Mouse (Mus musculus): ENCODE data around the gene Ptprd. TPM values are rescaled to one million over a fixed set of nuclear protein-coding genes. Genes with fewer than 3 reads are reported as not detected.
"Not testable (repeated sequence)": the region's sequence is repeated elsewhere in the genome, so short reads cannot be mapped to it uniquely, and the experiment has no call there.

The Ptprd gene
- polyA plus RNA-seq, 1 experiment from 2014 or later = 14.0 TPM

GRCm38 (mm10) chr4:78002065-78002464 is 209.7 kb downstream of the Ptprd start:
- WGBS = 65% methylated on average over 1 of the region's 1 CpGs
- H3K27me3 ChIP-seq (ENCODE audit: control insufficient read depth, insufficient read depth, low read depth, low read length) = no peaks in the 10 kb centered on the region
- H3K4me1 ChIP-seq (replicated peaks; ENCODE audit: control insufficient read depth, insufficient read depth, low read length) = no peaks in the 10 kb centered on the region
- no peaks in the 10 kb centered on the region for H3K36me3 ChIP-seq (ENCODE audit: control insufficient read depth, insufficient read depth, low read length)
- no peaks in the 10 kb centered on the region for H3K9me3 ChIP-seq (ENCODE audit: control insufficient read depth, low read length)
- no peak for ATAC-seq (ENCODE audit: low read depth)
- H3K4me2 ChIP-seq (ENCODE audit: low read depth, low read length) = no peak overlapping the region
- H3K4me3 ChIP-seq (ENCODE audit: low read length) = no peak overlapping the region
- H3K9ac ChIP-seq (ENCODE audit: low read length) = no peak overlapping the region
- H3K27ac ChIP-seq (ENCODE audit: low read length) = no peak overlapping the region

- 65% methylated on average over 4 of the region's 4 CpGs for WGBS
- no peak for ATAC-seq (ENCODE audit: low read depth)
Measured at GRCm38 (mm10) chr4:77992709-77993108, 219.1 kb downstream of the Ptprd start.

DNA sequence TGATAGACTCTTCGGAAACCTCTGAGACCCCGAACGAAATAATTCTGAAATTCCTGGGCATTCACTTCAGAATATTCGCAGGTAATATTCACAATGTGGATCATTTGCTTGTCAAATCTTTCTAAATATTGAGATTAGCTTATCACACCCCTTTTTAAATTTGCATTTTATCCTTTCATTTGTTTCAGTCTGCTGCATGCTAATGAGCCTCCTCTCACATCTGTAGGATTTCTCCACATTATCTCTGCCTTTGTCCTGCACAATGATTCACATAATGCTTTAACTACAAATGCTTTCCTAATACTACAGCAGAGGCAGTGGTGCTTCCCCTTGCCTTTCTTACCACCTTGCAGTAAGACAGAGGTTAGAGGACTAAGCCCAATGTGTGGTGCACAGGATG is 229.7 kb downstream of the Ptprd start:
- Histone ChIP-seq H3K9me3 (ENCODE audit: control insufficient read depth, low read length) (no peaks in the 10 kb centered on the region), H3K27ac (ENCODE audit: low read length) (no peak overlapping the region), H3K36me3 (ENCODE audit: control insufficient read depth, insufficient read depth, low read length) (no peaks in the 10 kb centered on the region), H3K4me1 (replicated peaks; ENCODE audit: control insufficient read depth, insufficient read depth, low read length) (no peaks in the 10 kb centered on the region), H3K9ac (ENCODE audit: low read length) (no peak overlapping the region), H3K27me3 (ENCODE audit: control insufficient read depth, insufficient read depth, low read depth, low read length) (no peaks in the 10 kb centered on the region), H3K4me2 (ENCODE audit: low read depth, low read length) (no peak overlapping the region), H3K4me3 (ENCODE audit: low read length) (no peak overlapping the region)
- no peak for ATAC-seq (ENCODE audit: low read depth)
- WGBS = 90% methylated on average over 4 of the region's 4 CpGs

More at GRCm38 (mm10) chr4:77992709-77993108, 219.1 kb downstream of the Ptprd start:
- no peak overlapping the region for H3K27ac ChIP-seq (ENCODE audit: low read length)
- H3K9me3 ChIP-seq (ENCODE audit: control insufficient read depth, low read length) = no peaks in the 10 kb centered on the region
- H3K4me2 ChIP-seq (ENCODE audit: low read depth, low read length) = no peak overlapping the region
- H3K27me3 ChIP-seq (ENCODE audit: control insufficient read depth, insufficient read depth, low read depth, low read length) = no peaks in the 10 kb centered on the region
- H3K36me3 ChIP-seq (ENCODE audit: control insufficient read depth, insufficient read depth, low read length) = no peaks in the 10 kb centered on the region
- no peak overlapping the region for H3K9ac ChIP-seq (ENCODE audit: low read length)
- H3K4me3 ChIP-seq (ENCODE audit: low read length) = no peak overlapping the region
- no peaks in the 10 kb centered on the region for H3K4me1 ChIP-seq (replicated peaks; ENCODE audit: control insufficient read depth, insufficient read depth, low read length)

GRCm38 (mm10) chr4:77961711-77962110 is 250.1 kb downstream of the Ptprd start:
- H3K4me3 ChIP-seq (ENCODE audit: low read length) = no peak overlapping the region
- H3K27me3 ChIP-seq (ENCODE audit: control insufficient read depth, insufficient read depth, low read depth, low read length) = no peaks in the 10 kb centered on the region
- no peak overlapping the region for H3K9ac ChIP-seq (ENCODE audit: low read length)
- ATAC-seq (ENCODE audit: low read depth) = no peak
- no peaks in the 10 kb centered on the region for H3K36me3 ChIP-seq (ENCODE audit: control insufficient read depth, insufficient read depth, low read length)
- H3K9me3 ChIP-seq (ENCODE audit: control insufficient read depth, low read length) = no peaks in the 10 kb centered on the region
- H3K4me1 ChIP-seq (replicated peaks; ENCODE audit: control insufficient read depth, insufficient read depth, low read length) = no peaks in the 10 kb centered on the region
- no peak overlapping the region for H3K27ac ChIP-seq (ENCODE audit: low read length)
- WGBS = 14% methylated on average over 2 of the region's 2 CpGs
- H3K4me2 ChIP-seq (ENCODE audit: low read depth, low read length) = no peak overlapping the region

DNA sequence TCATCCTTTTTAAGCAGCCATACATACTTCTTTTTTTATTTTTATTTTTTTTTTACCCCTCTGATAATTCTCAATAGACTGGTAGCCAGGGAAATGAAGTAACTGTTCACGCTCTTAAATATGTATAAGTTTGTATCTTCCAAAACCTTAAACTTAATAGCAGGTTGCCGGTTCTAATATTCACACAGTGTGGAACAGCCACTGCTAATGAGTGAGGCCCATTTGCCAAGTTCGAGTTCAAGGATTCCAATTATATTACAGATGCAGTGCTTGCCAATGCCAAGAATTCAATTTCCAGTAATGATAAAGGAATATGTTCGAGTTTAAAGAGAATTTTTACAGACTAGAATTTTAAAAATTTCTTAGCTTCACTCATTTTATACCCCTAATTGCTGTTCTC is 322.3 kb downstream of the Ptprd start:
- no peak overlapping the region for H3K9ac ChIP-seq (ENCODE audit: low read length)
- no peak overlapping the region for H3K4me3 ChIP-seq (ENCODE audit: low read length)
- H3K9me3 ChIP-seq (ENCODE audit: control insufficient read depth, low read length) = no peaks in the 10 kb centered on the region
- ATAC-seq (ENCODE audit: low read depth) = no peak
- 76% methylated on average over 4 of the region's 4 CpGs for WGBS
- H3K27me3 ChIP-seq (ENCODE audit: control insufficient read depth, insufficient read depth, low read depth, low read length) = no peaks in the 10 kb centered on the region
- no peaks in the 10 kb centered on the region for H3K36me3 ChIP-seq (ENCODE audit: control insufficient read depth, insufficient read depth, low read length)
- no peak overlapping the region for H3K4me2 ChIP-seq (ENCODE audit: low read depth, low read length)
- no peaks in the 10 kb centered on the region for H3K4me1 ChIP-seq (replicated peaks; ENCODE audit: control insufficient read depth, insufficient read depth, low read length)
- no peak overlapping the region for H3K27ac ChIP-seq (ENCODE audit: low read length)

DNA sequence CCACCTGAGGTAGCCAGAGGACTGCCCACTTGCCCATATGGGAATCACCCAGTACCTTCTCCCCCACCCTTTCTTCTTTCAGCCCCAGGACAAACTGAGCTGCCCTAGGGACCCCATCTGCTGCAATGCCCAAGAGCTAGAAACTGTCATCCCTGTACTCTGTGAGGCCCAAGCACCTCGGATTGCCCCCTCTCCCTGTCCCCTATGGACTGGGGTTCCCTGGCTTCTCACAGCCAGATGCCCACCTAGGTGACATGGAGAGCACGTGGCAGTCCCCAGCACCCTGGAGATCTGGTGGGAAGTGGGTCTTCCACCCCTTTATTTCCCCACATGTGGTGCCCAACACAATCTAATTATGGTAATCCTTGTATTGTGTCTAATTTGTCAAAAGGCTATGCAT is 331.5 kb downstream of the Ptprd start:
- ATAC-seq (ENCODE audit: low read depth) = no peak
- Histone ChIP-seq H3K4me3 (ENCODE audit: low read length) (no peak overlapping the region), H3K27ac (ENCODE audit: low read length) (no peak overlapping the region), H3K9me3 (ENCODE audit: control insufficient read depth, low read length) (no peaks in the 10 kb centered on the region), H3K9ac (ENCODE audit: low read length) (no peak overlapping the region), H3K36me3 (ENCODE audit: control insufficient read depth, insufficient read depth, low read length) (no peaks in the 10 kb centered on the region), H3K4me2 (ENCODE audit: low read depth, low read length) (no peak overlapping the region), H3K4me1 (replicated peaks; ENCODE audit: control insufficient read depth, insufficient read depth, low read length) (no peaks in the 10 kb centered on the region), H3K27me3 (ENCODE audit: control insufficient read depth, insufficient read depth, low read depth, low read length) (no peaks in the 10 kb centered on the region)
- WGBS = 46% methylated on average over 2 of the region's 2 CpGs

GRCm38 (mm10) chr4:77861269-77861668 is 350.5 kb downstream of the Ptprd start:
- no peaks in the 10 kb centered on the region for H3K36me3 ChIP-seq (ENCODE audit: control insufficient read depth, insufficient read depth, low read length)
- H3K9ac ChIP-seq (ENCODE audit: low read length) = no peak overlapping the region
- 62% methylated on average over 5 of the region's 5 CpGs for whole genome bisulfite sequencing
- H3K4me1 ChIP-seq (replicated peaks; ENCODE audit: control insufficient read depth, insufficient read depth, low read length) = no peaks in the 10 kb centered on the region
- no peaks in the 10 kb centered on the region for H3K27me3 ChIP-seq (ENCODE audit: control insufficient read depth, insufficient read depth, low read depth, low read length)
- ATAC-seq (ENCODE audit: low read depth) = no peak
- H3K9me3 ChIP-seq (ENCODE audit: control insufficient read depth, low read length) = no peaks in the 10 kb centered on the region
- no peak overlapping the region for H3K4me3 ChIP-seq (ENCODE audit: low read length)
- H3K4me2 ChIP-seq (ENCODE audit: low read depth, low read length) = no peak overlapping the region
- no peak overlapping the region for H3K27ac ChIP-seq (ENCODE audit: low read length)

GRCm38 (mm10) chr4:77797391-77797790 is 414.4 kb downstream of the Ptprd start:
- not testable (repeated sequence) for H3K4me2 ChIP-seq (ENCODE audit: low read depth, low read length); H3K36me3 ChIP-seq (ENCODE audit: control insufficient read depth, insufficient read depth, low read length); H3K4me1 ChIP-seq (replicated peaks; ENCODE audit: control insufficient read depth, insufficient read depth, low read length); H3K9me3 ChIP-seq (ENCODE audit: control insufficient read depth, low read length); ATAC-seq (ENCODE audit: low read depth); H3K9ac ChIP-seq (ENCODE audit: low read length); H3K4me3 ChIP-seq (ENCODE audit: low read length); H3K27me3 ChIP-seq (ENCODE audit: control insufficient read depth, insufficient read depth, low read depth, low read length); H3K27ac ChIP-seq (ENCODE audit: low read length)
- 65% methylated on average over 1 of the region's 1 CpGs for WGBS

GRCm38 (mm10) chr4:77777237-77777636 is 434.5 kb downstream of the Ptprd start:
- 74% methylated on average over 2 of the region's 2 CpGs for WGBS
- Histone ChIP-seq H3K27me3 (ENCODE audit: control insufficient read depth, insufficient read depth, low read depth, low read length) (no peaks in the 10 kb centered on the region), H3K27ac (ENCODE audit: low read length) (no peak overlapping the region), H3K9ac (ENCODE audit: low read length) (no peak overlapping the region), H3K36me3 (ENCODE audit: control insufficient read depth, insufficient read depth, low read length) (no peaks in the 10 kb centered on the region), H3K9me3 (ENCODE audit: control insufficient read depth, low read length) (no peaks in the 10 kb centered on the region), H3K4me2 (ENCODE audit: low read depth, low read length) (no peak overlapping the region), H3K4me1 (replicated peaks; ENCODE audit: control insufficient read depth, insufficient read depth, low read length) (no peaks in the 10 kb centered on the region), H3K4me3 (ENCODE audit: low read length) (no peak overlapping the region)
- ATAC-seq (ENCODE audit: low read depth) = no peak

- H3K4me3 ChIP-seq (ENCODE audit: low read length) = no peak overlapping the region
- no peaks in the 10 kb centered on the region for H3K36me3 ChIP-seq (ENCODE audit: control insufficient read depth, insufficient read depth, low read length)
- H3K9ac ChIP-seq (ENCODE audit: low read length) = no peak overlapping the region
- H3K9me3 ChIP-seq (ENCODE audit: control insufficient read depth, low read length) = no peaks in the 10 kb centered on the region
- no peaks in the 10 kb centered on the region for H3K4me1 ChIP-seq (replicated peaks; ENCODE audit: control insufficient read depth, insufficient read depth, low read length)
- WGBS = 25% methylated on average over 1 of the region's 1 CpGs
- no peak for ATAC-seq (ENCODE audit: low read depth)
- H3K4me2 ChIP-seq (ENCODE audit: low read depth, low read length) = no peak overlapping the region
- no peaks in the 10 kb centered on the region for H3K27me3 ChIP-seq (ENCODE audit: control insufficient read depth, insufficient read depth, low read depth, low read length)
- no peak overlapping the region for H3K27ac ChIP-seq (ENCODE audit: low read length)
Measured at GRCm38 (mm10) chr4:77763790-77764189, 448.0 kb downstream of the Ptprd start.

Data from lung, embryonic 16.5 days (tissue).